Mouse (Mus musculus) ES-E14 (cell line): ENCODE measurements around the gene Them7. TPM values are rescaled to one million over a fixed set of nuclear protein-coding genes. Genes with fewer than 3 reads are reported as not detected.

Experiments used
- DNase-seq: peaks from one replicate; pipeline ENCODE4 v3.0.0-alpha.2; 2013; ENCODE audit warnings: low read depth, low spot score
- H3K27ac ChIP-seq: 2 replicates; pipeline ENCODE4 v1.5.1; 2012; ENCODE audit warnings: low read depth, mild to moderate bottlenecking, low read length, moderate library complexity, mixed read lengths; ENCODE audit not compliant: poor library complexity, insufficient read depth, severe bottlenecking
- H3K36me3 ChIP-seq: 2 replicates; pipeline ENCODE4 v1.6.1; 2012; ENCODE audit warnings: mild to moderate bottlenecking, low read length, moderate library complexity, mixed read lengths; ENCODE audit not compliant: control insufficient read depth, poor library complexity, insufficient read depth, severe bottlenecking
- H3K4me1 ChIP-seq, 2 experiments: fragments of 150-350 bp in 1 of 2; sonication (generic) in 1 of 2; 2 replicates each; pipeline ENCODE4 v1.6.1; 2012; ENCODE audit warnings: low read length in 2 of 2, mild to moderate bottlenecking in 1 of 2, mixed read lengths in 1 of 2; ENCODE audit not compliant: control insufficient read depth in 2 of 2, insufficient read depth in 2 of 2, poor library complexity in 1 of 2
- H3K4me3 ChIP-seq, 2 experiments: fragments of 150-350 bp in 1 of 2; sonication (generic) in 1 of 2; 2 replicates each; pipeline ENCODE4 v1.5.1; 2012; ENCODE audit warnings: low read length in 2 of 2, low read depth in 1 of 2, mild to moderate bottlenecking in 1 of 2, mixed read lengths in 1 of 2; ENCODE audit not compliant: insufficient read depth in 1 of 2, poor library complexity in 1 of 2, severe bottlenecking in 1 of 2
- H3K9ac ChIP-seq: 2 replicates; pipeline ENCODE4 v1.6.1; 2012; ENCODE audit warnings: low read depth, mild to moderate bottlenecking, low read length, mixed read lengths; ENCODE audit not compliant: poor library complexity, insufficient read depth, severe bottlenecking
- H3K9me3 ChIP-seq: fragments of 150-350 bp; sonication (generic); 2 replicates; pipeline ENCODE4 v1.6.1; 2012; ENCODE audit warnings: low read depth, mild to moderate bottlenecking, low read length; ENCODE audit not compliant: control insufficient read depth, insufficient read depth
- CHD2 ChIP-seq: IDR thresholded peaks from 2 replicates; pipeline ENCODE4 v1.6.1; 2014; ENCODE audit warnings: mild to moderate bottlenecking, low read depth, low read length, inconsistent platforms
- HCFC1 ChIP-seq: IDR thresholded peaks from 2 replicates; pipeline ENCODE4 v1.6.1; 2012; ENCODE audit warnings: low read length, inconsistent platforms, borderline replicate concordance; ENCODE audit not compliant: insufficient read depth
- MAFK ChIP-seq: IDR thresholded peaks from 2 replicates; pipeline ENCODE4 v1.6.1; 2014; ENCODE audit warnings: mild to moderate bottlenecking, low read depth, low read length, inconsistent platforms; ENCODE audit not compliant: insufficient read depth
- ZC3H11A ChIP-seq: IDR thresholded peaks from 2 replicates; pipeline ENCODE4 v1.6.1; 2012; ENCODE audit warnings: low read depth, mild to moderate bottlenecking, inconsistent platforms, low read length, borderline replicate concordance
- ZNF384 ChIP-seq: IDR thresholded peaks from 2 replicates; pipeline ENCODE4 v1.6.1; 2012; ENCODE audit warnings: low read depth, low read length, inconsistent platforms
- in situ Hi-C, 2 experiments: fragments of 600-800 bp; cut with MboI; formaldehyde crosslinking; loops; one replicate each; pipeline ENCODE4 v1.15.1; 2025; ENCODE audit warnings: low sequenced_read_pairs in 2 of 2, inconsistent platforms in 1 of 2; ENCODE audit not compliant: unreplicated experiment in 2 of 2
- total RNA-seq: library from RNA; depleted of rRNA; stranded (reverse); fragments of 300-350 nt; gene quantifications from 2 replicates; pipeline ENCODE4 v1.2.3, GENCODE M21; 2012

The Them7 gene
- total RNA-seq, 1 experiment = not detected

DNA sequence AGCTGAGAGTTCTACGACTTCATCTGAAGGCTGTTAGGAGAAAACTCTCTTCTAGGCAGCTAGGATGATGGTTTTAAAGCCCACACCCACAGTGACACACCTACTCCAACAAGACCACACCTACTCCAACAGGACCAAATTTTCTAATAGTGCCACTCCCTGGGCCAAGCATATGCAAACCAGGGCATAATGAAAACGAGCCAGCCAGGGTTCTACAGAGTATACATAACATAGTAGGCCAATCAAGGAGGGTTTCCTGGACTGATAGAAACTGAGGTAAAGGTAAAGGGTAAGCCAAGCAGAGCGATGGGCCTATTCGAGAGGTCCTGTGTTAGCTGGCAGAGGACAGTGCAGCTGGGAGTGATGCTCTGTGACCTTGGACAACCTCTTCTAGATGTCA lies 176.4 kb downstream of the Them7 start:
- DNase-seq = no peak
- Histone ChIP-seq H3K36me3 (no peaks in the 10 kb centered on the region), H3K4me3 (no peak overlapping the region), H3K4me1 (peaks cover 8 to 18% of the 10 kb centered on the region in 2 experiments), H3K9ac (no peak overlapping the region), H3K9me3 (no peaks in the 10 kb centered on the region), H3K27ac (no peak overlapping the region)
- TF ChIP-seq ZNF384 = no peak
- no peak for TF ChIP-seq CHD2
- TF ChIP-seq ZC3H11A = no peak
- no peak for TF ChIP-seq MAFK
- no peak for TF ChIP-seq HCFC1
- in situ Hi-C loops = no loop called here

DNA sequence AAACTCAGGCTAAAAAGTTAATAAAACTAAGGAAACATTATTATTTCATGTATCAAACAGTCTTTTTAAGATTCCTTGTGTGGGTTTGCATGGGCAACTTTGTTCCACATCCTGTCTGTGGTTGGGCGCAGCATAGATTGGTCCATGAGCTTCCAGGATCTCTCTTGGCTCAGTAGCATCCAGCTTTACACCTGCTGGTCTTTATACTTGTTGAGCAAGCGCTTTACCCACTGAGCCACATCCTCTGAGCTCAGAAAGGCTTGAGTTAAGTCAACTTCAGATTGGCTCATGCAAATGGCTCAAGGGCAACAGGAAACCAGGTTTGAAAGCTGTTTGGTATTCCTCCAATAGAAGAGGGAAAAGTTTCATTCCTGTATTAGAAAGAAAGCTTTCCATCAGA lies 178.1 kb downstream of the Them7 start:
- Histone ChIP-seq H3K4me1 (peaks cover 5 to 11% of the 10 kb centered on the region in 2 experiments; a peak in 2 of 4 replicates), H3K27ac (no peak overlapping the region), H3K4me3 (no peak overlapping the region), H3K9me3 (no peaks in the 10 kb centered on the region), H3K9ac (no peak overlapping the region), H3K36me3 (no peaks in the 10 kb centered on the region)
- in situ Hi-C loops = no loop called here
- no peak for DNase-seq
- TF ChIP-seq ZC3H11A (no peak), ZNF384 (no peak), CHD2 (no peak), MAFK (no peak), HCFC1 (no peak)

- no peak overlapping the region for H3K27ac ChIP-seq
- no peak overlapping the region for H3K4me3 ChIP-seq
- in situ Hi-C loops = no loop called here
- no peak overlapping the region for H3K9ac ChIP-seq
- H3K36me3 ChIP-seq = no peaks in the 10 kb centered on the region
- no peaks in the 10 kb centered on the region for H3K9me3 ChIP-seq
- DNase-seq = no peak
- no peaks in the 10 kb centered on the region; a peak in 1 of 4 replicates for H3K4me1 ChIP-seq
- no peak for TF ChIP-seq MAFK
- no peak for TF ChIP-seq ZC3H11A
- no peak for TF ChIP-seq HCFC1
- TF ChIP-seq ZNF384 = no peak
- TF ChIP-seq CHD2 = no peak
Measured at GRCm38 (mm10) chr2:105408511-105408910, 184.4 kb downstream of the Them7 start.

GRCm38 (mm10) chr2:105409253-105409652 lies 185.1 kb downstream of the Them7 start:
- no peaks in the 10 kb centered on the region; a peak in 1 of 4 replicates for H3K4me1 ChIP-seq
- no peak overlapping the region for H3K4me3 ChIP-seq
- no peaks in the 10 kb centered on the region for H3K36me3 ChIP-seq
- no peak overlapping the region for H3K27ac ChIP-seq
- H3K9me3 ChIP-seq = no peaks in the 10 kb centered on the region
- in situ Hi-C loops = no loop called here
- TF ChIP-seq CHD2 = no peak
- no peak for TF ChIP-seq ZC3H11A
- no peak for TF ChIP-seq HCFC1
- no peak for TF ChIP-seq MAFK
- TF ChIP-seq ZNF384 = no peak
- H3K9ac ChIP-seq = no peak overlapping the region
- no peak for DNase-seq

DNA sequence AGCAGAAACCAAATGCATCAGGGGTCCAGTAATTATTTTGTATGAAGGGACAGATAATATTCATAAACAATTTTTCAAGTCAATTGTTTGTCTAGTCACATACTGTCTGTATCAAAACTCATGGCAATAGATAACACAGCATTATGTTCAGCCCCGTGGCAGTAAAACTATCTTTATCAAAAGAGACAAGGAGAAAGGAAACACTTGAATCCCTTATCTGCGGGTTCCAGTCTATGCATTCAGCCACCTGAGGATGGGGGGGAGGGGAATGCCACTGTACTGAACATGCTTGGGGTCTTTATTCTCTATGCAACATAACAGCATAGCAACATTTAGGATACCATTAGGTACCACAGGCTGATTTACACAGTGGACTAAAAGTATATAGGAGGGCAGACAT lies 190.2 kb downstream of the Them7 start:
- Histone ChIP-seq H3K36me3 (no peaks in the 10 kb centered on the region), H3K9ac (no peak overlapping the region), H3K27ac (no peak overlapping the region), H3K4me3 (no peak overlapping the region), H3K4me1 (peaks cover 0 to 3% of the 10 kb centered on the region in 2 experiments; a peak in 1 of 4 replicates), H3K9me3 (no peaks in the 10 kb centered on the region)
- no peak for DNase-seq
- in situ Hi-C loops = no loop called here
- TF ChIP-seq HCFC1 (no peak), ZC3H11A (no peak), CHD2 (no peak), ZNF384 (no peak)
